Mouse (Mus musculus) liver, adult 2 months (tissue): ENCODE data around the gene Susd3. TPM values are rescaled to one million over a fixed set of nuclear protein-coding genes. Genes with fewer than 3 reads are reported as not detected.
A peak's percentile ranks its signal among the peaks of the same experiment; 100 is the strongest.

Experiments used
- DNase-seq: peaks from one replicate; pipeline ENCODE4 v3.0.0-alpha.2; 2011; ENCODE audit warnings: low read depth, low spot score; ENCODE audit errors: extremely low read depth
- H3K27ac ChIP-seq: fragments of 200-500 bp; replicated peaks from 2 replicates; pipeline ENCODE4 v1.5.1; 2012; ENCODE audit warnings: low read depth, mild to moderate bottlenecking, control low read depth, inconsistent platforms, low read length; ENCODE audit not compliant: insufficient read depth
- H3K27me3 ChIP-seq: fragments of 200-500 bp; 2 replicates; pipeline ENCODE4 v1.6.1; 2012; ENCODE audit warnings: mild to moderate bottlenecking, moderate library complexity, low read length, inconsistent platforms; ENCODE audit not compliant: control insufficient read depth, insufficient read depth
- H3K36me3 ChIP-seq: fragments of 200-500 bp; 2 replicates; pipeline ENCODE4 v1.6.1; 2012; ENCODE audit warnings: low read length, inconsistent platforms; ENCODE audit not compliant: control insufficient read depth, insufficient read depth
- H3K4me1 ChIP-seq: fragments of 200-500 bp; 2 replicates; pipeline ENCODE4 v1.6.1; 2011; ENCODE audit warnings: low read length; ENCODE audit not compliant: control insufficient read depth, insufficient read depth
- H3K4me3 ChIP-seq: fragments of 200-500 bp; 2 replicates; pipeline ENCODE4 v1.5.1; 2011; ENCODE audit warnings: low read depth, mild to moderate bottlenecking, control low read depth, low read length, moderate library complexity; ENCODE audit not compliant: insufficient read depth
- H3K79me2 ChIP-seq: fragments of 200-500 bp; 2 replicates; pipeline ENCODE4 v1.6.1; 2012; ENCODE audit warnings: inconsistent platforms, mild to moderate bottlenecking, low read length, moderate library complexity; ENCODE audit not compliant: control insufficient read depth, insufficient read depth
- H3K9ac ChIP-seq: fragments of 200-500 bp; 2 replicates; pipeline ENCODE4 v1.6.1; 2012; ENCODE audit warnings: low read depth, mild to moderate bottlenecking, control low read depth, inconsistent platforms, low read length
- CTCF ChIP-seq: fragments of 200-500 bp; IDR thresholded peaks from 2 replicates; pipeline ENCODE4 v1.5.1; 2011; ENCODE audit warnings: low read depth, low read length, control low read depth
- POLR2A ChIP-seq: fragments of 200-500 bp; IDR thresholded peaks from 2 replicates; pipeline ENCODE4 v1.6.1; 2011; ENCODE audit warnings: low read length, control low read depth; ENCODE audit not compliant: insufficient read depth; ENCODE audit errors: extremely low read depth
- WGBS: fragments of 180-500 bp; shearing (Covaris S2); methylation state at CpG from one replicate; pipeline ENCODE4 v1.1.7; 2018; 5-methylcytosine and 5-hydroxymethylcytosine counted together
- polyA plus RNA-seq: library from polyadenylated mRNA; depleted of rRNA; stranded (reverse); fragments of >200 nt; gene quantifications from 2 replicates; pipeline ENCODE4 v1.2.3, GENCODE M21; 2012
- total RNA-seq: library from RNA; depleted of rRNA; stranded (reverse); fragments of >200 nt; gene quantifications from 2 replicates; pipeline ENCODE4 v1.2.3, GENCODE M21; 2014

Gene Susd3
- total and polyA plus RNA-seq, 2 experiments, result 0.18 to 1.1 TPM

- Histone ChIP-seq H3K27ac (no peak overlapping the region), H3K9ac (no peak overlapping the region), H3K36me3 (no peaks in the 10 kb centered on the region), H3K79me2 (no peaks in the 10 kb centered on the region; the same call in 1 of the 2 replicates), H3K27me3 (no peaks in the 10 kb centered on the region), H3K4me1 (peaks cover 9% of the 10 kb centered on the region), H3K4me3 (no peak overlapping the region)
- TF ChIP-seq POLR2A (no peak), CTCF (no peak)
- DNase-seq, result no peak
- 92% methylated on average over 3 of the region's 3 CpGs for WGBS
Observed at GRCm38 (mm10) chr13:49218651-49219050, 29.9 kb downstream of the Susd3 start.

GRCm38 (mm10) chr13:49216808-49217561 lies 31.5 kb downstream of the Susd3 start:
- H3K9ac ChIP-seq, result no peak overlapping the region
- 85% methylated on average over 9 of the region's 9 CpGs for WGBS
- DNase-seq, result no peak

GRCm38 (mm10) chr13:49216220-49216552 lies 32.3 kb downstream of the Susd3 start:
- H3K4me3 ChIP-seq, result peak overlapping the region; percentile 70
- WGBS, result 2% methylated on average over 17 of the region's 17 CpGs
- peaks cover 9% of the 10 kb centered on the region for H3K4me1 ChIP-seq
- H3K27ac ChIP-seq, result peak overlapping the region; percentile 96
- H3K27me3 ChIP-seq, result no peaks in the 10 kb centered on the region
- no peak for TF ChIP-seq POLR2A
- no peak for TF ChIP-seq CTCF
- no peak for DNase-seq
- peak overlapping the region; percentile 85 for H3K9ac ChIP-seq
- no peaks in the 10 kb centered on the region for H3K36me3 ChIP-seq
- no peaks in the 10 kb centered on the region; the same call in 1 of the 2 replicates for H3K79me2 ChIP-seq

More at GRCm38 (mm10) chr13:49216808-49217561, 31.5 kb downstream of the Susd3 start:
- Histone ChIP-seq H3K79me2 (no peaks in the 10 kb centered on the region; the same call in 1 of the 2 replicates), H3K4me1 (peaks cover 9% of the 10 kb centered on the region), H3K4me3 (no peak overlapping the region), H3K27ac (no peak overlapping the region; the same call in 1 of the 2 replicates), H3K36me3 (no peaks in the 10 kb centered on the region), H3K27me3 (no peaks in the 10 kb centered on the region)
- TF ChIP-seq CTCF (no peak), POLR2A (no peak)

GRCm38 (mm10) chr13:49215504-49216219 lies 32.8 kb downstream of the Susd3 start, which contains the start of gene Card19:
Gene Card19, minus strand, starts transcription at chr13:49216037.
- Histone ChIP-seq H3K9ac (peak within 1 kb of the TSS; percentile 92), H3K27ac (peak within 1 kb of the TSS; percentile 96), H3K79me2 (no peaks in the 10 kb centered on the region; the same call in 1 of the 2 replicates), H3K4me3 (peak within 1 kb of the TSS; percentile 89), H3K4me1 (peaks cover 9% of the 10 kb centered on the region), H3K27me3 (no peaks in the 10 kb centered on the region), H3K36me3 (no peaks in the 10 kb centered on the region)
- under 1% methylated on average over 70 of the region's 78 CpGs for WGBS
- peak; percentile 85 for DNase-seq
- no peak for TF ChIP-seq CTCF
- peak; percentile 65 for TF ChIP-seq POLR2A

DNA sequence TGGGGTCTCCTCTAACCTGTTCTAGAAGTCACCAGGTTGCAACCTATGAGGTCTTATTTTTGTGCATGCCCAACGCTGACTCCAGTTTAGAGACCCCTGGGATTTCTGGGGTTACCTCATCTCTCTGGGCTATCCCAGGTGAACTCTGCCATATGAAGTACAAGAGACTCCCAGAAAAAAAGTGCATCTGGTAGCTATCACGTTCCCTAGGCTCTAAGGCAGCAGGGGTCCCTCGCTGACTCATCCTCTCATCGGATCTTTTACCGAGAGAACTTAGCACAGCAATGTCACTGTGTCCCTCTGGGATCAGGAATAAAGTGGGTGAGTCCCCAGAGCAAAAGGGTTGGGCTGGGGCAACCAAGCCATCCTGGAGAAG lies 33.4 kb downstream of the Susd3 start:
- Histone ChIP-seq H3K79me2 (no peaks in the 10 kb centered on the region; the same call in 1 of the 2 replicates), H3K36me3 (no peaks in the 10 kb centered on the region), H3K4me1 (peaks cover 9% of the 10 kb centered on the region), H3K9ac (peak overlapping the region; percentile 92), H3K4me3 (peak overlapping the region; percentile 89), H3K27me3 (no peaks in the 10 kb centered on the region), H3K27ac (peak overlapping the region; percentile 84)
- no peak for DNase-seq
- WGBS, result 17% methylated on average over 5 of the region's 5 CpGs
- TF ChIP-seq CTCF, result no peak
- no peak for TF ChIP-seq POLR2A
